Mouse (Mus musculus): ENCODE measurements at regions not wholly inside any gene's neighbourhood (a gene's known extent, or its start where the extent isn't known, plus 50 kb on each side); places are given as distances from the start of the nearest gene placed in this dataset.

GRCm38 (mm10) chr11:91357029-91357428 is 220.3 kb downstream of the Kif2b start:
- TF ChIP-seq EP300 (IDR thresholded peaks at IDR 0.05; ENCODE audit: low read depth) (no peak), CTCF (IDR thresholded peaks at IDR 0.05; ENCODE audit: low read depth) (no peak)
